15 mouse cellular contexts compared by ENCODE assay signal in the genomic region with DNA sequence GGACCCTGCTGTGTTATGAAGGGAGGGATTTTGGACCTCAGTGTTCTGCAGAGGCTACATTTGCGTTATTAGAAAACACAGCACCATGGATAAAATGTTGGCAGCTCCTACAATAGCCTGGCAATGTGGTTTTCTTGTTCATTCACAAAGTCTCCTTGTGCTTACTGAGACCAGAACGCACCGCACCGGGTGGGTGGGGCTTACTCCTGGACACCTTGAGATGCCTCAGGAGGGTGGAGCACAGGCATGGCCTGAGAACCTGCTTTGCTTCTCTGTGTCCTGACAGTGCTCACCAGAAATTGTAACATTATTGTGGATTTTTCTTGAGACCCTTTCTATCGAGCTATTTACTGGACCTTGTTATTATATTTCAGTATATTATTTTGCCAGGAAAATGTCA.
"Had no signal": no experiment of that assay in that cellular context is flagged by ENCODE, and none has a peak within 500 bp of the region (broad histone marks: within the 10 kb centered on the region; RNA-seq: fewer than 3 reads in every experiment).

No protein-coding gene starts in this region.

- H3K9me3 ChIP-seq: kidney, embryonic 15.5 days; limb, embryonic 10.5 days; liver, embryonic 15.5 days; neural tube, embryonic 13.5 days had no signal

- H3K4me1 ChIP-seq: liver, embryonic 15.5 days; megakaryocyte, embryonic 14.5 days had no signal

- H3K9ac ChIP-seq: kidney, embryonic 15.5 days; liver, embryonic 15.5 days; lung, embryonic 14.5 days; midbrain, embryonic 12.5 days; neural tube, embryonic 13.5 days had no signal

- H3K36me3 ChIP-seq: kidney, embryonic 15.5 days; limb, embryonic 10.5 days; liver, embryonic 15.5 days; midbrain, embryonic 12.5 days; neural tube, embryonic 13.5 days had no signal

- DNase-seq: kidney, adult 18-20 months; kidney, postnatal 14 days; layer of hippocampus, adult 9-11 months; lung, embryonic 14.5 days; lung, postnatal 14 days; right cerebral cortex, postnatal 14 days; thymus, postnatal 36 days had no signal

- H3K27ac ChIP-seq: kidney, embryonic 15.5 days; limb, embryonic 10.5 days; liver, embryonic 15.5 days; macrophage; midbrain, embryonic 12.5 days; neural tube, embryonic 13.5 days had no signal

- H3K4me2 ChIP-seq: kidney, embryonic 15.5 days; liver, embryonic 11.5 days; liver, embryonic 15.5 days; lung, embryonic 14.5 days; midbrain, embryonic 12.5 days; neural tube, embryonic 13.5 days had no signal

- H3K27me3 ChIP-seq: kidney, embryonic 15.5 days; liver, embryonic 15.5 days; megakaryocyte, embryonic 14.5 days; midbrain, embryonic 12.5 days; neural tube, embryonic 13.5 days had no signal

- H3K4me3 ChIP-seq: kidney, embryonic 15.5 days; limb, embryonic 10.5 days; liver, embryonic 15.5 days; megakaryocyte, embryonic 14.5 days; midbrain, embryonic 12.5 days; neural tube, embryonic 13.5 days had no signal
